Mouse (Mus musculus) MEL (cell line): ENCODE results near the gene Mast1. TPM values are rescaled to one million over a fixed set of nuclear protein-coding genes. Genes with fewer than 3 reads are reported as not detected.
A peak's percentile ranks its signal among the peaks of the same experiment; 100 is the strongest.

Experiments
- DNase-seq: peaks from one replicate; pipeline ENCODE4 v3.0.0; 2011; ENCODE audit warnings: low read depth, low spot score
- H3K27ac ChIP-seq: 2 replicates; pipeline ENCODE4 v1.5.1; 2012; ENCODE audit warnings: low read depth, mild to moderate bottlenecking, control low read depth, low read length, moderate library complexity; ENCODE audit not compliant: control insufficient read depth
- H3K27me3 ChIP-seq, 2 experiments: fragments of 150-350 bp in 1 of 2; sonication (generic) in 1 of 2; 2 replicates each; pipeline ENCODE4 v1.6.1; 2012; ENCODE audit warnings: low read length in 2 of 2, mild to moderate bottlenecking in 2 of 2, improper control_type of control experiment in 1 of 2, moderate library complexity in 1 of 2; ENCODE audit not compliant: insufficient read depth in 2 of 2, control insufficient read depth in 1 of 2
- H3K36me3 ChIP-seq, 2 experiments: 2 replicates each; pipeline ENCODE4 v1.6.1; 2012 to 2014; ENCODE audit warnings: low read length in 2 of 2, improper control_type of control experiment in 1 of 2, inconsistent platforms in 1 of 2, mild to moderate bottlenecking in 1 of 2; ENCODE audit not compliant: insufficient read depth in 2 of 2, control insufficient read depth in 1 of 2
- H3K4me1 ChIP-seq, 2 experiments: fragments of 150-350 bp in 1 of 2; sonication (generic) in 1 of 2; 2 replicates each; pipeline ENCODE4 v1.6.1; 2012; ENCODE audit warnings: low read length in 2 of 2, improper control_type of control experiment in 1 of 2, mild to moderate bottlenecking in 1 of 2; ENCODE audit not compliant: insufficient read depth in 2 of 2, control insufficient read depth in 1 of 2
- H3K4me3 ChIP-seq, 2 experiments: fragments of 150-350 bp in 1 of 2; sonication (generic) in 1 of 2; 2 replicates each; pipeline ENCODE4 v1.5.1; 2012; ENCODE audit warnings: low read depth in 2 of 2, low read length in 2 of 2, mild to moderate bottlenecking in 2 of 2, moderate library complexity in 2 of 2, control low read depth in 1 of 2, improper control_type of control experiment in 1 of 2; ENCODE audit not compliant: control insufficient read depth in 1 of 2, insufficient read depth in 1 of 2
- H3K79me2 ChIP-seq: 2 replicates; pipeline ENCODE4 v1.6.1; 2012; ENCODE audit warnings: mild to moderate bottlenecking, low read length, moderate library complexity; ENCODE audit not compliant: control insufficient read depth, poor library complexity, insufficient read depth
- H3K9ac ChIP-seq: 2 replicates; pipeline ENCODE4 v1.6.1; 2012; ENCODE audit warnings: low read depth, mild to moderate bottlenecking, control low read depth, low read length, moderate library complexity; ENCODE audit not compliant: control insufficient read depth, poor library complexity, severe bottlenecking
- H3K9me3 ChIP-seq: fragments of 150-350 bp; sonication (generic); replicated peaks from 2 replicates; pipeline ENCODE4 v1.6.1; 2012; ENCODE audit warnings: mild to moderate bottlenecking, low read length, improper control_type of control experiment, moderate library complexity; ENCODE audit not compliant: insufficient read depth
- BHLHE40 ChIP-seq: IDR thresholded peaks from 2 replicates; pipeline ENCODE4 v1.6.1; 2012; ENCODE audit warnings: low read depth, mild to moderate bottlenecking, inconsistent platforms, low read length, improper control_type of control experiment, borderline replicate concordance
- CHD1 ChIP-seq: IDR thresholded peaks from 2 replicates; pipeline ENCODE4 v1.6.1; 2012; ENCODE audit warnings: low read depth, mild to moderate bottlenecking, inconsistent platforms, low read length, improper control_type of control experiment
- CHD2 ChIP-seq: IDR thresholded peaks from 2 replicates; pipeline ENCODE4 v1.6.1; 2011; ENCODE audit warnings: low read length, improper control_type of control experiment
- CTCF ChIP-seq, 3 experiments: IDR thresholded peaks in 2 of 3; conservative IDR thresholded peaks in 1 of 3; 2 replicates each; pipeline ENCODE4 v1.5.1; 2011 to 2012; ENCODE audit warnings: low read length in 3 of 3, low read depth in 2 of 3, mild to moderate bottlenecking in 2 of 3, improper control_type of control experiment in 1 of 3, inconsistent platforms in 1 of 3, mixed read lengths in 1 of 3, moderate library complexity in 1 of 3; ENCODE audit not compliant: control insufficient read depth in 1 of 3, insufficient read depth in 1 of 3, poor library complexity in 1 of 3, severe bottlenecking in 1 of 3
- E2F4 ChIP-seq: IDR thresholded peaks from 2 replicates; pipeline ENCODE4 v1.6.1; 2011; ENCODE audit warnings: low read depth, low read length, improper control_type of control experiment, borderline replicate concordance
- EP300 ChIP-seq, 2 experiments: IDR thresholded peaks; 2 replicates each; pipeline ENCODE4 v1.6.1; 2011; ENCODE audit warnings: improper control_type of control experiment in 2 of 2, low read length in 2 of 2, low read depth in 1 of 2, mild to moderate bottlenecking in 1 of 2
- GABPA ChIP-seq: IDR thresholded peaks from 2 replicates; pipeline ENCODE4 v1.6.1; 2012; ENCODE audit warnings: low read depth, mild to moderate bottlenecking, inconsistent platforms, low read length, improper control_type of control experiment, moderate library complexity
- JUND ChIP-seq: IDR thresholded peaks from 2 replicates; pipeline ENCODE4 v1.6.1; 2011; ENCODE audit warnings: low read depth, mild to moderate bottlenecking, improper control_type of control experiment, low read length
- KAT2A ChIP-seq: conservative IDR thresholded peaks from 2 replicates; pipeline ENCODE4 v1.6.1; 2012; ENCODE audit warnings: low read depth, low read length, improper control_type of control experiment, inconsistent platforms
- MAX ChIP-seq: IDR thresholded peaks from 2 replicates; pipeline ENCODE4 v1.6.1; 2011; ENCODE audit warnings: low read length, improper control_type of control experiment
- MEF2A ChIP-seq: IDR thresholded peaks from 2 replicates; pipeline ENCODE4 v1.6.1; 2014; ENCODE audit warnings: low read depth, mild to moderate bottlenecking, inconsistent platforms, low read length, improper control_type of control experiment; ENCODE audit not compliant: poor library complexity, insufficient replicate concordance, severe bottlenecking; ENCODE audit errors: extremely low read depth
- MXI1 ChIP-seq: IDR thresholded peaks from 2 replicates; pipeline ENCODE4 v1.6.1; 2011; ENCODE audit warnings: mild to moderate bottlenecking, low read depth, low read length, improper control_type of control experiment
- MYB ChIP-seq: IDR thresholded peaks from 2 replicates; pipeline ENCODE4 v1.6.1; 2011; ENCODE audit warnings: mild to moderate bottlenecking, low read depth, low read length, improper control_type of control experiment
- MYC ChIP-seq: IDR thresholded peaks from 2 replicates; pipeline ENCODE4 v1.6.1; 2011; ENCODE audit warnings: low read depth, mild to moderate bottlenecking, low read length, improper control_type of control experiment, moderate library complexity
- NELFE ChIP-seq: IDR thresholded peaks from 2 replicates; pipeline ENCODE4 v1.6.1; 2011; ENCODE audit warnings: low read depth, low read length, improper control_type of control experiment
- POLR2A ChIP-seq, 2 experiments: IDR thresholded peaks; 2 replicates each; pipeline ENCODE4 v1.6.1; 2011 to 2012; ENCODE audit warnings: low read length in 2 of 2, mild to moderate bottlenecking in 2 of 2, control low read depth in 1 of 2, improper control_type of control experiment in 1 of 2, low read depth in 1 of 2, moderate library complexity in 1 of 2; ENCODE audit not compliant: control insufficient read depth in 1 of 2, insufficient read depth in 1 of 2, poor library complexity in 1 of 2
- POLR2AphosphoS5 ChIP-seq: IDR thresholded peaks from 2 replicates; pipeline ENCODE4 v1.6.1; 2012; ENCODE audit warnings: low read depth, borderline replicate concordance, mild to moderate bottlenecking, inconsistent platforms, low read length, moderate library complexity, mixed read lengths
- RAD21 ChIP-seq: IDR thresholded peaks from 2 replicates; pipeline ENCODE4 v1.6.1; 2011; ENCODE audit warnings: mild to moderate bottlenecking, low read depth, low read length, improper control_type of control experiment
- RCOR1 ChIP-seq: IDR thresholded peaks from 2 replicates; pipeline ENCODE4 v1.6.1; 2012; ENCODE audit warnings: low read depth, mild to moderate bottlenecking, inconsistent platforms, low read length, improper control_type of control experiment
- SIN3A ChIP-seq: IDR thresholded peaks from 2 replicates; pipeline ENCODE4 v1.6.1; 2012; ENCODE audit warnings: low read length, improper control_type of control experiment, inconsistent platforms
- SMC3 ChIP-seq: IDR thresholded peaks from 2 replicates; pipeline ENCODE4 v1.6.1; 2011; ENCODE audit warnings: low read depth, low read length, improper control_type of control experiment
- TAL1 ChIP-seq: IDR thresholded peaks from 2 replicates; pipeline ENCODE4 v1.6.1; 2012; ENCODE audit warnings: mild to moderate bottlenecking, inconsistent platforms, low read length, moderate library complexity, mixed read lengths
- TCF12 ChIP-seq: IDR thresholded peaks from 2 replicates; pipeline ENCODE4 v1.6.1; 2014; ENCODE audit warnings: low read depth, mild to moderate bottlenecking, inconsistent platforms, low read length, improper control_type of control experiment, moderate library complexity
- UBTF ChIP-seq: IDR thresholded peaks from 2 replicates; pipeline ENCODE4 v1.6.1; 2012; ENCODE audit warnings: low read depth, mild to moderate bottlenecking, inconsistent platforms, low read length, improper control_type of control experiment, moderate library complexity, borderline replicate concordance; ENCODE audit not compliant: insufficient read depth
- USF1 ChIP-seq: IDR thresholded peaks from 2 replicates; pipeline ENCODE4 v1.6.1; 2014; ENCODE audit warnings: low read depth, mild to moderate bottlenecking, inconsistent platforms, low read length, improper control_type of control experiment, moderate library complexity
- ZC3H11A ChIP-seq: IDR thresholded peaks from 2 replicates; pipeline ENCODE4 v1.6.1; 2012; ENCODE audit warnings: low read depth, mild to moderate bottlenecking, inconsistent platforms, low read length, improper control_type of control experiment
- ZKSCAN1 ChIP-seq: IDR thresholded peaks from 2 replicates; pipeline ENCODE4 v1.6.1; 2012; ENCODE audit warnings: low read depth, mild to moderate bottlenecking, inconsistent platforms, low read length, improper control_type of control experiment, moderate library complexity
- ZMIZ1 ChIP-seq: IDR thresholded peaks from 2 replicates; pipeline ENCODE4 v1.6.1; 2012; ENCODE audit warnings: low read depth, mild to moderate bottlenecking, inconsistent platforms, low read length, improper control_type of control experiment, moderate library complexity
- ZNF384 ChIP-seq: IDR thresholded peaks from 2 replicates; pipeline ENCODE4 v1.6.1; 2012; ENCODE audit warnings: low read depth, mild to moderate bottlenecking, inconsistent platforms, low read length, improper control_type of control experiment
- polyA plus RNA-seq, 2 experiments: library from polyadenylated mRNA; stranded (reverse) in 1 of 2; unstranded in 1 of 2; fragments of >175 nt in 1 of 2; fragments of >200 nt in 1 of 2; gene quantifications; 2 replicates each; pipeline versions ENCODE4 v1.2.1 to v1.2.4; 2012; ENCODE audit warnings: low replicate concordance in 2 of 2, low read depth in 1 of 2; ENCODE audit not compliant: insufficient read length in 2 of 2, insufficient read depth in 1 of 2, missing spikeins in 1 of 2
- total RNA-seq: library from RNA; depleted of rRNA; stranded (reverse); fragments of 300-350 nt; gene quantifications from 2 replicates; pipeline ENCODE4 v1.2.3, GENCODE M21; 2012

Gene Mast1
- total and polyA plus RNA-seq, 3 experiments, result 0.77 to 4.5 TPM; not detected in 1

DNA sequence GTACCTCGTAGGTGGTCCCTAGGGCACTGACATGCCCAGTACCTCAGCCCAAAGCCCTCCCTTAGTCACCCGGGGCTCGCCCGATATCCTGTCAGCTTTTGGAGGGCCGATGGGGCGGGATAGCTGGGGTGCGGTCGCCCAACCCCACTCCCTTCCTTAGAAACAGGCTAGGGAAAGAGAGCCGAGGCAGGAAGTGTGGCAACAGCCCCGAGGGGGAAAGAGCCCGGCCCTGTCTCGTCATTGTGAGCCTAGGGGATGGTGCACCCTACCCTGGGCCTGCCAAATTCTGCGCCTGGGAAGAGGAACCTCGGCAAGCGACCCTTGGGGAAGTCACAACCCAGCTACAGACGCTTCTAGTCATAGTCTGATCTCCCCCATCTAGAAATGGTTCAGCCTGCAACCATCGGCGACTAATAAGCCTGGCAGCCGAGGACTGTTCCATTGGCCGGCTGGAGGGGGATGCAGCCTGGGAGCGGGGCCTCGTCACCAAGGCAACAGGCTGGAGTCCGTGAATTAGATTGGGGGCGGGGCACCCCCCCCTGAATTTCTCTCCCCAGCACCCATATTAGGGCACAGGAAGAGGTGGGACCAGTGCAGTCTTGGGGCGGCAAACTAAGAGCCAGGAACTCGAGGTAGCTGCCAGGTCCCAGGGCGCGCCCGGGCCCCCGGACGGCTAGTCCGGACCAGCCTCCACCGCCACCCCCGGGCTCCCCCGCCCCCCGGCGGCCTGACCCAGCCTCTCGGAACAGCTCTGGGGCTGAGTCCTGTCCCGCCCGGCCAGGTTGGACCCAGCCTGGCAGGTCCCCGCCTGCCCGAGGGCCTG lies 42.7 kb upstream of the Mast1 start (continued):
- TF ChIP-seq MEF2A (0 out of 2 replicates have a peak, but pooled peaks have one; percentile 9), SMC3 (no peak), MYB (no peak), ZNF384 (no peak), RCOR1 (no peak), MXI1 (peak; percentile 66), USF1 (no peak), CHD1 (peak; percentile 99), E2F4 (no peak), EP300 (IDR thresholded peaks at IDR 0.05; ENCODE audit: low read depth in 1 of 2, low read length in 2 of 2) (0 out of 4 replicates have a peak, but pooled peaks of 1 of the 2 experiments have one; percentile 8), TCF12 (0 out of 2 replicates have a peak, but pooled peaks have one; percentile 25), ZC3H11A (no peak), RAD21 (no peak), MAX (peak; percentile 64; the same call in 1 of the 2 replicates)
- TF ChIP-seq, all 39 proteins: peak for 14

DNA sequence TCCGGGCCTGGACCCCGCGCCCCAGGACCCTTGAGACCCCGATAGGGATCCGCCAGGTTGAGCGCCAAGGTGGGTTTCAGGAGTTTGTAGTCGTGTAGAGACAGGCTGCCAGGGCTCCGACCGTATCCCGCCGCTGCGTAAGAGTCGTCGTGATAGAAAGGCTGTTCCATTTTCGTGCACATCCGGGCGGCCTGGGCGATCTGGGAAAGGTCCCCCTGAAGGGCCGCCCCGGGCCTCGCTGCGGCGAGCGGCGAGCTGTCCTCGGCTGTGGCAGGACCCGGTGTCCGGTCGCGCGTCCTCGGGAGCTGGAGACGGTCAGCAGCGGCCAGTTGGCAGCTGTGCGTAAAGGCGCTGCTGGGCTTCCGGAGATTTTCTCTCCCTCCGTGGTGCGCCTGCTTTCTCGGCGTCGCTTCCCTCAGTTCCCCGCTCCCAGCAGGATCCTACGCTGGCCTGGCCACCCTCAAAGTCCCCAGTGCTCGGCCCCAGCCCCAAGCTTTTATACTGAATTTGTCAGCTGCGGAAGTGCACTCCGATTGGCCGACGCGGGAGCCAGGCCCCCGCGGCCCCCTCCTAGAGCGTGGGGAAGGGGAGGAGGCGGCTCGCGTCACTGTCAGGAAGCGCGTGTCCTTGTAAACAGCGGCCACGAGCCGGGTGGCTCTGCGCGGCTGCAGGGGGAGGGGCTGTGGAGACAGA lies 41.2 kb upstream of the Mast1 start, which contains the start of gene Junb:
TSS of gene Junb (minus strand) at position 471 of the 693 bp plus-strand sequence.
- H3K27me3 ChIP-seq, result no peaks in the 10 kb centered on the region
- H3K9me3 ChIP-seq, result no peaks in the 10 kb centered on the region
- H3K4me1 ChIP-seq, result peaks cover 12 to 52% of the 10 kb centered on the region in 2 experiments
- peaks cover 22% of the 10 kb centered on the region for H3K79me2 ChIP-seq
- H3K36me3 ChIP-seq, result peaks cover 0 to 23% of the 10 kb centered on the region in 2 experiments; a peak in 2 of 4 replicates
- peak within 1 kb of the TSS; percentile 84 to 86 for H3K4me3 ChIP-seq
- peak within 1 kb of the TSS; percentile 89 for H3K27ac ChIP-seq
- H3K9ac ChIP-seq, result peak within 1 kb of the TSS; percentile 88
- peak; percentile 96 for DNase-seq
- TF ChIP-seq JUND, result no peak
- peak; percentile 90 for TF ChIP-seq POLR2AphosphoS5
- no peak for TF ChIP-seq MYB
- TF ChIP-seq NELFE, result peak; percentile 100
- TF ChIP-seq ZNF384, result 0 out of 2 replicates have a peak, but pooled peaks have one; percentile 5
- peak; percentile 100 for TF ChIP-seq ZMIZ1
- TF ChIP-seq EP300 (IDR thresholded peaks at IDR 0.05; ENCODE audit: low read depth in 1 of 2, low read length in 2 of 2), result peak in 1 of 2 experiments; percentile 59; a peak in 2 of 4 replicates
- TF ChIP-seq POLR2A (IDR thresholded peaks at IDR 0.05; ENCODE audit: control insufficient read depth in 1 of 2, insufficient read depth in 1 of 2, low read depth in 1 of 2, low read length in 2 of 2, poor library complexity in 1 of 2), result peak; percentile 99 to 100
- TF ChIP-seq CHD2, result 0 out of 2 replicates have a peak, but pooled peaks have one; percentile 20
- no peak for TF ChIP-seq SMC3
- no peak for TF ChIP-seq E2F4
- TF ChIP-seq MEF2A, result 0 out of 2 replicates have a peak, but pooled peaks have one; percentile 13
- peak; percentile 57; the same call in 1 of the 2 replicates for TF ChIP-seq BHLHE40
- TF ChIP-seq CTCF (IDR thresholded peaks at IDR 0.05 in 2 of 3, conservative IDR thresholded peaks at IDR 0.05 in 1 of 3; ENCODE audit: control insufficient read depth in 1 of 3, insufficient read depth in 1 of 3, low read depth in 2 of 3, low read length in 3 of 3, poor library complexity in 1 of 3, severe bottlenecking in 1 of 3), result no peak
- TF ChIP-seq MXI1, result peak; percentile 98
- TF ChIP-seq MYC, result peak; percentile 57; the same call in 1 of the 2 replicates
- TF ChIP-seq GABPA, result no peak
- no peak for TF ChIP-seq ZKSCAN1
- TF ChIP-seq RCOR1, result peak; percentile 49; the same call in 1 of the 2 replicates
- no peak for TF ChIP-seq TAL1
- no peak for TF ChIP-seq ZC3H11A
- no peak for TF ChIP-seq UBTF
- TF ChIP-seq SIN3A, result peak; percentile 100
- peak; percentile 98 for TF ChIP-seq MAX
- no peak for TF ChIP-seq CHD1
- TF ChIP-seq KAT2A, result no peak; the same call in none of the 2 replicates
